Mouse (Mus musculus): ENCODE data around the gene Psmb3. TPM values are rescaled to one million over a fixed set of nuclear protein-coding genes. Genes with fewer than 3 reads are reported as not detected.
"Not testable (repeated sequence)": the region's sequence is repeated elsewhere in the genome, so short reads cannot be mapped to it uniquely, and the experiment has no call there.

Gene Psmb3
- polyA plus RNA-seq, 1 experiment from 2014 or later, result 438 TPM

DNA sequence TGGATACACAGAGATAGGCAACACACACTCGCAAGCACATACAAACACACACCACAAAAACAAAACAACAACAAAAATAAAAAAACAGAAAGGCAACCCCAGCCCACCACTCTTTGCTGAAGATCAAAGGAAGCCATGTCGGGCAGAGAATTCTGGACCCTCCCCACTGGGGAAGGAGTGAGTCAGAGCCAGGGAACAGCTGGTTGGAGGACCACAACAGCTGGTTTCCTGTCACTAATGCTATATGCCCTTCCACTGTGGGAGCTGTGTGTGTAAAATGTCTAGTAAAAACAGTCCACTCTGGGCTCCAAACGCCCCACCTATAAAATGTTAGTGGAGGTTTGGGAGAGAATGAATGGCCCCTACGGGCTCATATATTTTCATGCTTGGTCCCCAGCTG lies 18.1 kb downstream of the Psmb3 start:
- no peak overlapping the region for H3K4me2 ChIP-seq (ENCODE audit: low read length)
- ATAC-seq, result no peak
- H3K4me3 ChIP-seq (ENCODE audit: low read length), result no peak overlapping the region
- peaks cover 69% of the 10 kb centered on the region for H3K36me3 ChIP-seq (ENCODE audit: control insufficient read depth, insufficient read depth, low read length)
- no peak overlapping the region for H3K9ac ChIP-seq (ENCODE audit: low read depth, low read length)
- no peak overlapping the region for H3K27ac ChIP-seq (ENCODE audit: low read depth, low read length)
- no peaks in the 10 kb centered on the region for H3K27me3 ChIP-seq (replicated peaks; ENCODE audit: control insufficient read depth, insufficient read depth, low read length)
- H3K4me1 ChIP-seq (ENCODE audit: control insufficient read depth, insufficient read depth, low read depth, low read length), result no peaks in the 10 kb centered on the region
- WGBS, result 93% methylated on average over 4 of the region's 4 CpGs
- no peaks in the 10 kb centered on the region; the same call in 1 of the 2 replicates for H3K9me3 ChIP-seq (ENCODE audit: control insufficient read depth, low read length)

GRCm38 (mm10) chr11:97723709-97724108 lies 20.5 kb downstream of the Psmb3 start:
- H3K36me3 ChIP-seq (ENCODE audit: control insufficient read depth, insufficient read depth, low read length), result peaks cover 70% of the 10 kb centered on the region
- ATAC-seq, result no peak
- no peaks in the 10 kb centered on the region for H3K27me3 ChIP-seq (replicated peaks; ENCODE audit: control insufficient read depth, insufficient read depth, low read length)
- no peak overlapping the region for H3K9ac ChIP-seq (ENCODE audit: low read depth, low read length)
- no peak overlapping the region for H3K4me2 ChIP-seq (ENCODE audit: low read length)
- H3K4me3 ChIP-seq (ENCODE audit: low read length), result no peak overlapping the region
- 83% methylated on average over 7 of the region's 7 CpGs for WGBS
- H3K27ac ChIP-seq (ENCODE audit: low read depth, low read length), result no peak overlapping the region
- no peaks in the 10 kb centered on the region for H3K4me1 ChIP-seq (ENCODE audit: control insufficient read depth, insufficient read depth, low read depth, low read length)
- no peaks in the 10 kb centered on the region; the same call in 1 of the 2 replicates for H3K9me3 ChIP-seq (ENCODE audit: control insufficient read depth, low read length)

GRCm38 (mm10) chr11:97728311-97728710 lies 25.1 kb downstream of the Psmb3 start:
- no peak overlapping the region for H3K9ac ChIP-seq (ENCODE audit: low read depth, low read length)
- WGBS, result 90% methylated on average over 7 of the region's 7 CpGs
- H3K4me3 ChIP-seq (ENCODE audit: low read length), result no peak overlapping the region
- no peak overlapping the region for H3K27ac ChIP-seq (ENCODE audit: low read depth, low read length)
- no peak for ATAC-seq
- H3K27me3 ChIP-seq (replicated peaks; ENCODE audit: control insufficient read depth, insufficient read depth, low read length), result no peaks in the 10 kb centered on the region
- H3K4me2 ChIP-seq (ENCODE audit: low read length), result no peak overlapping the region
- no peaks in the 10 kb centered on the region for H3K9me3 ChIP-seq (ENCODE audit: control insufficient read depth, low read length)
- peaks cover 42% of the 10 kb centered on the region for H3K36me3 ChIP-seq (ENCODE audit: control insufficient read depth, insufficient read depth, low read length)
- no peaks in the 10 kb centered on the region for H3K4me1 ChIP-seq (ENCODE audit: control insufficient read depth, insufficient read depth, low read depth, low read length)

- peaks cover 41% of the 10 kb centered on the region for H3K36me3 ChIP-seq (ENCODE audit: control insufficient read depth, insufficient read depth, low read length)
- 89% methylated on average over 7 of the region's 7 CpGs for WGBS
Observed at GRCm38 (mm10) chr11:97728730-97729129, 25.5 kb downstream of the Psmb3 start.

GRCm38 (mm10) chr11:97733689-97734088 lies 30.5 kb downstream of the Psmb3 start:
- ATAC-seq, result no peak
- Histone ChIP-seq H3K9ac (ENCODE audit: low read depth, low read length) (no peak overlapping the region), H3K27me3 (replicated peaks; ENCODE audit: control insufficient read depth, insufficient read depth, low read length) (no peaks in the 10 kb centered on the region), H3K4me3 (ENCODE audit: low read length) (no peak overlapping the region), H3K9me3 (ENCODE audit: control insufficient read depth, low read length) (no peaks in the 10 kb centered on the region), H3K4me2 (ENCODE audit: low read length) (no peak overlapping the region), H3K27ac (ENCODE audit: low read depth, low read length) (no peak overlapping the region), H3K4me1 (ENCODE audit: control insufficient read depth, insufficient read depth, low read depth, low read length) (peaks cover 2% of the 10 kb centered on the region; the same call in 1 of the 2 replicates), H3K36me3 (ENCODE audit: control insufficient read depth, insufficient read depth, low read length) (peaks cover 11% of the 10 kb centered on the region)
- 53% methylated on average over 10 of the region's 10 CpGs for WGBS

More at GRCm38 (mm10) chr11:97728730-97729129, 25.5 kb downstream of the Psmb3 start:
- Histone ChIP-seq H3K4me2 (ENCODE audit: low read length) (no peak overlapping the region), H3K27ac (ENCODE audit: low read depth, low read length) (no peak overlapping the region), H3K4me3 (ENCODE audit: low read length) (no peak overlapping the region), H3K4me1 (ENCODE audit: control insufficient read depth, insufficient read depth, low read depth, low read length) (peaks cover under 1% of the 10 kb centered on the region; the same call in 1 of the 2 replicates), H3K27me3 (replicated peaks; ENCODE audit: control insufficient read depth, insufficient read depth, low read length) (no peaks in the 10 kb centered on the region), H3K9me3 (ENCODE audit: control insufficient read depth, low read length) (no peaks in the 10 kb centered on the region), H3K9ac (ENCODE audit: low read depth, low read length) (no peak overlapping the region)
- no peak for ATAC-seq

DNA sequence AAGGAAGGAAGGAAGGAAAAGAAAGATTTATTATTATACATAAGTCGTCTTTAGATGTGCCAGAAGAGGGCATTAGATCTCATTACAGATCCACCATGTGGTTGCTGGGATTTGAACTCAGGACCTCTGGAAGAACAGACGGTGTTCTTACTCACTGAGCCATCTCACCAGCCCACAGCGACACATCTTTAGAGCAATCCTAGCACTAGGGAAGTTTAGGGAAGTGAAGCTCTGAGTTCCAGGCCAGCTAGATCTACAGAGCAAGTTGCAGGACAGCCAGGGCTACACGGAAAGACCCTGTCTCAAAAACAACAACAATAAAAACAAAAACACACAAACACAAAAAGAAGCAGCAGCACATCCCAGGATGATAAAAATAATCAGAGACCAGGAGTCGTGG lies 31.6 kb downstream of the Psmb3 start:
- 85% methylated on average over 5 of the region's 5 CpGs for WGBS
- H3K4me3 ChIP-seq (ENCODE audit: low read length); H3K4me1 ChIP-seq (ENCODE audit: control insufficient read depth, insufficient read depth, low read depth, low read length); ATAC-seq; H3K36me3 ChIP-seq (ENCODE audit: control insufficient read depth, insufficient read depth, low read length); H3K9ac ChIP-seq (ENCODE audit: low read depth, low read length); H3K27ac ChIP-seq (ENCODE audit: low read depth, low read length); H3K4me2 ChIP-seq (ENCODE audit: low read length); H3K27me3 ChIP-seq (replicated peaks; ENCODE audit: control insufficient read depth, insufficient read depth, low read length); H3K9me3 ChIP-seq (ENCODE audit: control insufficient read depth, low read length): not testable (repeated sequence)

DNA sequence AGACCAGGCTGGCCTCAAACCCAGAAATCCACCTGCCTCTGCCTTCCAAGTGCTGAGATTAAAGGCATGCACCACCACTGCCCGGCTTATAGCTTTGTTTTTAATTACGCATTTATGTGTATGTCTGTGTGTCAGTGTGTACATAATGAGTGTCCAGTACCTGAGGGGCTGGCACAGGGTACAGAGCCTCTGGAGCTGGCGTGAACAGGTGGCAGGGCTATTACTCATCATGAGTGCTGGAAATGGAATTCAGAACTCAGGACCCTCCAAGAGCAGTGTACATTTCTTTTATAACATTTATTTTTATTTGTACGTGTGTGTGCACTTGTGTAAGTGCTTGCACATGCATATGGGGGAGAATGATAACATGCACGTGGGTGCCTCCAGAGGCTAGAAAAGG lies 33.4 kb downstream of the Psmb3 start:
- no peak overlapping the region for H3K4me2 ChIP-seq (ENCODE audit: low read length)
- H3K9ac ChIP-seq (ENCODE audit: low read depth, low read length), result no peak overlapping the region
- H3K27me3 ChIP-seq (replicated peaks; ENCODE audit: control insufficient read depth, insufficient read depth, low read length), result no peaks in the 10 kb centered on the region
- no peaks in the 10 kb centered on the region for H3K9me3 ChIP-seq (ENCODE audit: control insufficient read depth, low read length)
- H3K4me1 ChIP-seq (ENCODE audit: control insufficient read depth, insufficient read depth, low read depth, low read length), result peaks cover 5% of the 10 kb centered on the region
- 91% methylated on average over 5 of the region's 5 CpGs for WGBS
- H3K27ac ChIP-seq (ENCODE audit: low read depth, low read length), result no peak overlapping the region
- H3K4me3 ChIP-seq (ENCODE audit: low read length), result no peak overlapping the region
- ATAC-seq, result no peak
- H3K36me3 ChIP-seq (ENCODE audit: control insufficient read depth, insufficient read depth, low read length), result 0 out of 2 replicates have a peak, but pooled peaks cover 2% of the 10 kb centered on the region

DNA sequence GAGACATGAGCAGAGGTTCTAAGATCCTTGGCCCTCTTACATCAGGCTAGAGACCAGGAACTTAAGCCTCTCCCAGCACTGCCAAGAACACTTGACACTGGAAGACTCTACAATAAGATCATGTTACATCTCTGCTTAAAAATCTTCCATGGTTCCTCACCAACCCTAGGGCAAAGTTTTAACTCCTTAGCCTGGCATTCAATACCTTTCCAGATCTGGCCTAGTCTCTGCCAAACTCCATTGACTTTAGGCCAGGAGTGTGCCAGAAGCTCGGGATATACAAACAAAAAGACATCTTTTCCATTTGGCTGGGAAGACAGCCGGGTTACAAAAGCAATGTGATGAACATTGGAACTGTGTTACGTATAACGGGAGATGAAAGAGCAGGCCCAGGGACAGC lies 34.4 kb downstream of the Psmb3 start:
- ATAC-seq, result no peak
- H3K9ac ChIP-seq (ENCODE audit: low read depth, low read length), result no peak overlapping the region
- peaks cover 12% of the 10 kb centered on the region for H3K4me1 ChIP-seq (ENCODE audit: control insufficient read depth, insufficient read depth, low read depth, low read length)
- no peak overlapping the region for H3K4me2 ChIP-seq (ENCODE audit: low read length)
- WGBS, result 64% methylated on average over 4 of the region's 4 CpGs
- H3K27ac ChIP-seq (ENCODE audit: low read depth, low read length), result no peak overlapping the region
- H3K4me3 ChIP-seq (ENCODE audit: low read length), result no peak overlapping the region
- H3K9me3 ChIP-seq (ENCODE audit: control insufficient read depth, low read length), result no peaks in the 10 kb centered on the region
- no peaks in the 10 kb centered on the region for H3K27me3 ChIP-seq (replicated peaks; ENCODE audit: control insufficient read depth, insufficient read depth, low read length)
- H3K36me3 ChIP-seq (ENCODE audit: control insufficient read depth, insufficient read depth, low read length), result no peaks in the 10 kb centered on the region

GRCm38 (mm10) chr11:97738703-97739102 lies 35.5 kb downstream of the Psmb3 start:
- no peaks in the 10 kb centered on the region for H3K27me3 ChIP-seq (replicated peaks; ENCODE audit: control insufficient read depth, insufficient read depth, low read length)
- peaks cover 23% of the 10 kb centered on the region for H3K4me1 ChIP-seq (ENCODE audit: control insufficient read depth, insufficient read depth, low read depth, low read length)
- no peak for ATAC-seq
- no peaks in the 10 kb centered on the region for H3K36me3 ChIP-seq (ENCODE audit: control insufficient read depth, insufficient read depth, low read length)
- no peak overlapping the region for H3K9ac ChIP-seq (ENCODE audit: low read depth, low read length)
- no peaks in the 10 kb centered on the region for H3K9me3 ChIP-seq (ENCODE audit: control insufficient read depth, low read length)
- H3K27ac ChIP-seq (ENCODE audit: low read depth, low read length), result no peak overlapping the region
- H3K4me2 ChIP-seq (ENCODE audit: low read length), result no peak overlapping the region
- H3K4me3 ChIP-seq (ENCODE audit: low read length), result no peak overlapping the region
- WGBS, result 64% methylated on average over 6 of the region's 6 CpGs

DNA sequence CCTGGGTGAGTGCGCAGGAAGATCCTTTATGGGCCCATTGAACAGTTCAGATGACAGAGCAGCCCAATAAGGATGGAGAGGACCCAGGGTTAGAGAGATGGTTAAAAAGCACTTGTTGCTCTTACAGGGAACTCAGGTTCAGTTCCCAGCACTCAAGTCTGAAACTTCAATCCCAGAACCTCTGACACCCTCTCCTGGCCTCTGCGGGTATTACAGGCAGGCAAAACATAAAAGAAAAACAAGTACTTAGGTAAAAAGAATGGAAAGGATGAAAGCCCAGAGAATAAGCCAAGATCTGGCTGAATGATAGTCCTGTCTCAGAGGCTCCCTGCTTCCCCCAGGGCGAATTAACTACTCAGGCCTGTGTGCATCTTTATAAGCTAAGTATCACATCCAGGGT lies 36.0 kb downstream of the Psmb3 start:
- Histone ChIP-seq H3K27me3 (replicated peaks; ENCODE audit: control insufficient read depth, insufficient read depth, low read length) (no peaks in the 10 kb centered on the region), H3K36me3 (ENCODE audit: control insufficient read depth, insufficient read depth, low read length) (no peaks in the 10 kb centered on the region), H3K4me3 (ENCODE audit: low read length) (no peak overlapping the region), H3K9ac (ENCODE audit: low read depth, low read length) (no peak overlapping the region), H3K27ac (ENCODE audit: low read depth, low read length) (no peak overlapping the region), H3K4me1 (ENCODE audit: control insufficient read depth, insufficient read depth, low read depth, low read length) (peaks cover 21% of the 10 kb centered on the region), H3K4me2 (ENCODE audit: low read length) (no peak overlapping the region), H3K9me3 (ENCODE audit: control insufficient read depth, low read length) (no peaks in the 10 kb centered on the region)
- 87% methylated on average over 3 of the region's 3 CpGs for WGBS
- ATAC-seq, result no peak
